Mouse (Mus musculus): ENCODE data around the gene Hat1.

Gene Hat1

GRCm38 (mm10) chr2:71462553-71462952 lies 73.8 kb downstream of the Hat1 start:
- DNase-seq (ENCODE audit: low spot score) = no peak

GRCm38 (mm10) chr2:71466103-71466502 lies 77.3 kb downstream of the Hat1 start:
- no peak for DNase-seq (ENCODE audit: low spot score)

- no peak for DNase-seq (ENCODE audit: low spot score)
Measured at GRCm38 (mm10) chr2:71466861-71467450, 78.2 kb downstream of the Hat1 start.

- no peak for DNase-seq (ENCODE audit: low spot score)
Measured at GRCm38 (mm10) chr2:71471094-71471493, 82.3 kb downstream of the Hat1 start.

- DNase-seq (ENCODE audit: low spot score) = no peak
Measured at GRCm38 (mm10) chr2:71473830-71474229, 85.1 kb downstream of the Hat1 start.

- DNase-seq (ENCODE audit: low spot score) = no peak
Measured at GRCm38 (mm10) chr2:71474345-71474744, 85.6 kb downstream of the Hat1 start.

- DNase-seq (ENCODE audit: low spot score) = no peak
Measured at GRCm38 (mm10) chr2:71475311-71475710, 86.6 kb downstream of the Hat1 start.

- DNase-seq (ENCODE audit: low spot score) = no peak
Measured at GRCm38 (mm10) chr2:71475760-71476159, 87.0 kb downstream of the Hat1 start.

GRCm38 (mm10) chr2:71477787-71478186 lies 89.0 kb downstream of the Hat1 start:
- DNase-seq (ENCODE audit: low spot score) = no peak

GRCm38 (mm10) chr2:71479917-71480316 lies 91.2 kb downstream of the Hat1 start:
- DNase-seq (ENCODE audit: low spot score) = no peak

GRCm38 (mm10) chr2:71481825-71482224 lies 93.1 kb downstream of the Hat1 start:
- DNase-seq (ENCODE audit: low spot score) = no peak

- DNase-seq (ENCODE audit: low spot score) = no peak
Measured at GRCm38 (mm10) chr2:71483046-71483716, 94.4 kb downstream of the Hat1 start.

GRCm38 (mm10) chr2:71483717-71484066 lies 94.9 kb downstream of the Hat1 start:
- DNase-seq (ENCODE audit: low spot score) = no peak
